Mouse (Mus musculus) small intestine, adult 10 weeks (tissue): ENCODE measurements around the gene Shc4. TPM values are rescaled to one million over a fixed set of nuclear protein-coding genes. Genes with fewer than 3 reads are reported as not detected.

Experiments
- polyA plus RNA-seq: library from polyadenylated mRNA; stranded (reverse); fragments of 350-450 nt; fragmentation: Illumina TruSeq; extraction: RNeasy Lipid Tissue Mini Kit (QIAGEN cat#74804); gene quantifications from one replicate; pipeline ENCODE4 v1.2.3, GENCODE M21; 2014; ENCODE audit warnings: low replicate concordance

Gene Shc4
- polyA plus RNA-seq: 0.41 TPM

GRCm38 (mm10) chr2:125724086-125724430 is at the start of gene Shc4:
Gene Shc4, minus strand, starts transcription at chr2:125724148.

DNA sequence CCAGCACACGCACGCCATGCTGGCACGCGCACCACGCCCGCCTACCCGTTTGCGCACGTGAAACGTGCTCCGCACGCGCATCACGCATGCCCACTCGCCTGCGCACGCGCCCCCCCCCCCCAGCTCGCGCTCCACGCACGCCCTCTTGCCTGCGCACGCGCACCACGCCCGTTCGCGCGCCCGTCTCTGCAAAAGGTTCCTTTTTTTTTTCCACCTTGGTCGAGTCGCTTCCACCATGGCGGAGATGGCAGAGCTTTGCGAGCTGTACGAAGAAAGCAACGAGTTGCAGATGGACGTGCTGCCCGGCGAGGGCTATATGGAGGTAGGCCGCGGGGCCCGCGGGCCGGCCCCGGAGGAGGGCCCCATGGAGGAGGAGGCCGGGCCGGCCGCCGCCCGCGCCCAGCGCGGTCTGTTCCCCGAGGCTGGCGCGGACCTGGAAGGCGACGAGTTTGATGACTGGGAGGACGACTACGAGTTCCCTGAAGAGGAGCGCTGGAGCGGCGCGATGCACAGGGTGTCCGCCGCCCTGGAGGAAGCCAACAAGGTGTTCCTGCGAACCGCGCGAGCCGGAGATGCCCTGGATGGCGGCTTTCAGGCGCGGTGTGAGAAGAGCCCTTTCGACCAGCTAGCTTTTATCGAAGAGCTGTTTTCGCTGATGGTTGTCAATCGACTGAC is 50.9 kb downstream of the Shc4 start, which contains the start of gene Eid1:
TSS of gene Eid1 (plus strand) at position 139 of the 675 bp plus-strand sequence.

GRCm38 (mm10) chr2:125624837-125625351 is 99.1 kb downstream of the Shc4 start, which contains the start of gene Cep152:
Gene Cep152, minus strand, starts transcription at chr2:125625113.

Other genes with a start within 250 kb of the Shc4 start
- not detected for gene Gm9913, start 219.1 kb downstream of the Shc4 start, polyA plus RNA-seq
- gene Fbn1, start 216.2 kb downstream of the Shc4 start, polyA plus RNA-seq: 7.8 TPM
- 1.7 TPM for gene Cep152, start 99.0 kb downstream of the Shc4 start, polyA plus RNA-seq
- 85.8 TPM for gene Eid1, start 51.1 kb downstream of the Shc4 start, polyA plus RNA-seq
- 70.8 TPM for gene Secisbp2l, start 58.7 kb upstream of the Shc4 start, polyA plus RNA-seq
- gene Galk2, start 135.0 kb upstream of the Shc4 start, polyA plus RNA-seq: 92.2 TPM
- gene Cops2, start 135.0 kb upstream of the Shc4 start, polyA plus RNA-seq: 310 TPM